Mouse (Mus musculus): ENCODE data around the gene Galnt2. TPM values are rescaled to one million over a fixed set of nuclear protein-coding genes. Genes with fewer than 3 reads are reported as not detected.

The Galnt2 gene
- polyA plus RNA-seq, 1 experiment, result 59.4 TPM

DNA sequence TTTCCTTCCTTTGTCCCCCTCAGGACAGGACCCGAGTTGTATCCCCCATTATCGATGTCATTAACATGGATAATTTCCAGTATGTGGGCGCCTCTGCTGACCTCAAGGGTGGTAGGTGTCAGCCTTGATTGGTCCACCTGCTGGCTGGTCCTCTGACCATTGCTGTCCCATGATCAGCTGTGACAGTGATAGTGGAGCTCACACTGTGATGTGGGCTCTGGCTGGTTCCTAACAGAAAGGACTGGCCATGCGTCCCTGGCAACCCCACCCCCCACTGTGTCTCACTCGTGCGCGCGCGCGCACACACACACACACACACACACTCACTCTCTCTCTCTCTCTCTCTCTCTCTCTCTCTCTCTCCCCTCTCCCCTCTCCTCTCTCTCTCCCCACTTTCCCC is 98.5 kb downstream of the Galnt2 start:
- Histone ChIP-seq H3K4me3 (no peak overlapping the region), H3K79me2 (ENCODE audit: control insufficient read depth, insufficient read depth) (no peaks in the 10 kb centered on the region), H3K27me3 (ENCODE audit: control insufficient read depth, insufficient read depth, insufficient read length) (no peaks in the 10 kb centered on the region), H3K36me3 (ENCODE audit: control insufficient read depth, insufficient read depth) (peaks cover 19% of the 10 kb centered on the region), H3K4me2 (ENCODE audit: low read depth) (no peak overlapping the region), H3ac (ENCODE audit: control insufficient read depth, insufficient read length) (no peak overlapping the region)
- TF ChIP-seq REST (IDR thresholded peaks at IDR 0.05; ENCODE audit: insufficient read depth, insufficient read length), result no peak

DNA sequence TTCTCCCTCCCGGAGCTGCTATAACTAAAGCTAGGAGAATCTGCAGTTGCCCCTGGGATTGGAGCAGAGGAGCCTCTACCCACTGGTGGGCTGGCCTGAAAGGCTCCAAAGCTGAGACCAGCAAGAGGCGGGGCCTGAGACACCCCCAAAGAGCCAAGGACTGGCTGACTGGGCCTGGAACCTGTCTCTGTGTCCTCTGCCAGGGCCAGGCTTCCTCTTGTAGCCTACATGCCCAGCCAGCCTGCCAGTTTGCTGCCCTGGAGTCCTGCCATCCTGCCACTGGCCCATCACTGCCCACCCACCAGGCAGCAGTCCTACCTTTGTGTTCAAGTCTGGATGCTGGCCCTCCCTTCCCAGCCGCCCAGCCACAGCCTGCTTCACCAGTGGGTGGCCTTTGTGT is 99.2 kb downstream of the Galnt2 start:
- Histone ChIP-seq H3K36me3 (ENCODE audit: control insufficient read depth, insufficient read depth) (peaks cover 12% of the 10 kb centered on the region), H3K79me2 (ENCODE audit: control insufficient read depth, insufficient read depth) (no peaks in the 10 kb centered on the region), H3K4me2 (ENCODE audit: low read depth) (peak overlapping the region; percentile 70), H3ac (ENCODE audit: control insufficient read depth, insufficient read length) (no peak overlapping the region), H3K4me3 (no peak overlapping the region), H3K27me3 (ENCODE audit: control insufficient read depth, insufficient read depth, insufficient read length) (no peaks in the 10 kb centered on the region)
- TF ChIP-seq MYOG (IDR thresholded peaks at IDR 0.05; ENCODE audit: control insufficient read depth in 1 of 3, insufficient read depth in 1 of 3, insufficient read length in 2 of 3, low read depth in 2 of 3) (no peak), TCF12 (IDR thresholded peaks at IDR 0.05; ENCODE audit: insufficient read depth, poor library complexity, severe bottlenecking) (no peak), TCF3 (IDR thresholded peaks at IDR 0.05; ENCODE audit: insufficient read length, low read depth) (no peak), SRF (IDR thresholded peaks at IDR 0.05; ENCODE audit: control insufficient read depth, insufficient read length, low read depth) (no peak), POLR2A (IDR thresholded peaks at IDR 0.05; ENCODE audit: insufficient read length, low read depth) (no peak)

DNA sequence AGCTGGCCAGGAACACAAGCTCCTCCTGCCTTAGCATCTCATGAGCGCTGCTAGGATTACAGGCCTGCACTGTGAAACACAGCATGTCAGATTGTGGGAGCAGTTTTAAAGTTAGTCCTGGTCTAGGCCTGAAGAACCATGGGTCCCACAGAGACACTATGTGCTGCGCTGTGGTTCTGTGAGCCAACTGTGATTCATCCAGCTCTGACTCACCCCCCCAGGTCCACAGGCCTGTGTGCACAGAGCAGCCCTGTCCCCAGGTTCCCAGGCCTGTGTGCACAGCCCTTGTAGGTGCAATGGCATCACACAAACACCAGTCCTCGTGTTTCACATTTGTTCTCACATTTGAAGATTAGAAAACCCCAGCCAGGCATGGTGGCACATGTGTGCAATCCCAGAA is 99.9 kb downstream of the Galnt2 start:
- Histone ChIP-seq H3K27me3 (ENCODE audit: control insufficient read depth, insufficient read depth, insufficient read length) (no peaks in the 10 kb centered on the region), H3K79me2 (ENCODE audit: control insufficient read depth, insufficient read depth) (no peaks in the 10 kb centered on the region), H3K4me3 (no peak overlapping the region), H3K4me2 (ENCODE audit: low read depth) (peak overlapping the region; percentile 70), H3ac (ENCODE audit: control insufficient read depth, insufficient read length) (no peak overlapping the region), H3K36me3 (ENCODE audit: control insufficient read depth, insufficient read depth) (peaks cover 7% of the 10 kb centered on the region)
- TF ChIP-seq POLR2A (IDR thresholded peaks at IDR 0.05; ENCODE audit: insufficient read length, low read depth), result no peak
- no peak for TF ChIP-seq E2F4 (IDR thresholded peaks at IDR 0.05; ENCODE audit: insufficient read depth)
- TF ChIP-seq SRF (IDR thresholded peaks at IDR 0.05; ENCODE audit: control insufficient read depth, insufficient read length, low read depth), result no peak
- TF ChIP-seq USF1 (IDR thresholded peaks at IDR 0.05; ENCODE audit: low read depth), result no peak
- TF ChIP-seq REST (IDR thresholded peaks at IDR 0.05; ENCODE audit: insufficient read depth, insufficient read length), result no peak
- no peak for TF ChIP-seq MAX (IDR thresholded peaks at IDR 0.05; ENCODE audit: low read depth)
- TF ChIP-seq CEBPB (IDR thresholded peaks at IDR 0.05; ENCODE audit: insufficient read depth, poor library complexity, severe bottlenecking), result no peak

GRCm38 (mm10) chr8:124331706-124332105 is 100.5 kb downstream of the Galnt2 start:
- Histone ChIP-seq H3K4me2 (ENCODE audit: low read depth) (peak overlapping the region; percentile 70), H3K4me3 (no peak overlapping the region), H3K79me2 (ENCODE audit: control insufficient read depth, insufficient read depth) (no peaks in the 10 kb centered on the region), H3K36me3 (ENCODE audit: control insufficient read depth, insufficient read depth) (peaks cover 7% of the 10 kb centered on the region), H3K27me3 (ENCODE audit: control insufficient read depth, insufficient read depth, insufficient read length) (no peaks in the 10 kb centered on the region), H3ac (ENCODE audit: control insufficient read depth, insufficient read length) (no peak overlapping the region)
- TF ChIP-seq MYOG (IDR thresholded peaks at IDR 0.05; ENCODE audit: control insufficient read depth in 1 of 3, insufficient read depth in 1 of 3, insufficient read length in 2 of 3, low read depth in 2 of 3), result no peak
- no peak for TF ChIP-seq CEBPB (IDR thresholded peaks at IDR 0.05; ENCODE audit: insufficient read depth, poor library complexity, severe bottlenecking)
- TF ChIP-seq POLR2A (IDR thresholded peaks at IDR 0.05; ENCODE audit: insufficient read length, low read depth), result no peak

DNA sequence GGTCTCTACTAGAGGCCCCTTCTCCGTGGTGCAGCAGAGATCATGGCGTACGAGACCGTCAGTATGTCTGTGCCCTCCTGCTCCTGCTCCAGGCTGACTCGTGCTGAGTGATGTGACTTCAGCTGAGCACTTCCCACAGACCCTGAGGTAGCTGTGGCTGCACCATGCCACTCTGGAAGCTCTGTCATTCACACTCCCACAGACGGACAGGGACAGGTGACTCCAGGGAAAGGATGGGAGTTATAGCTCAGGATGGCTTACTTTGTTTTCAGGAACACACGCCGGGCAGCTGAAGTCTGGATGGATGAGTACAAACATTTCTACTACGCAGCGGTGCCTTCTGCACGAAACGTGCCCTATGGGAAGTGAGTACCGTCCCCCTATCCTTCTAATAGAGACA is 105.1 kb downstream of the Galnt2 start:
- H3K4me3 ChIP-seq, result no peak overlapping the region
- H3K36me3 ChIP-seq (ENCODE audit: control insufficient read depth, insufficient read depth), result peaks cover 9% of the 10 kb centered on the region
- H3K79me2 ChIP-seq (ENCODE audit: control insufficient read depth, insufficient read depth), result no peaks in the 10 kb centered on the region
- no peak overlapping the region for H3ac ChIP-seq (ENCODE audit: control insufficient read depth, insufficient read length)
- H3K4me2 ChIP-seq (ENCODE audit: low read depth), result no peak overlapping the region
- TF ChIP-seq POLR2AphosphoS2 (IDR thresholded peaks at IDR 0.05; ENCODE audit: insufficient read length, low read depth), result no peak
- no peak for TF ChIP-seq CEBPB (IDR thresholded peaks at IDR 0.05; ENCODE audit: insufficient read depth, poor library complexity, severe bottlenecking)
- TF ChIP-seq POLR2A (IDR thresholded peaks at IDR 0.05; ENCODE audit: insufficient read length, low read depth), result no peak
- TF ChIP-seq E2F4 (IDR thresholded peaks at IDR 0.05; ENCODE audit: insufficient read depth), result no peak
- TF ChIP-seq MYOG (IDR thresholded peaks at IDR 0.05; ENCODE audit: control insufficient read depth in 1 of 3, insufficient read depth in 1 of 3, insufficient read length in 2 of 3, low read depth in 2 of 3), result no peak
- no peak for TF ChIP-seq TCF3 (IDR thresholded peaks at IDR 0.05; ENCODE audit: insufficient read length, low read depth)
- TF ChIP-seq TCF12 (IDR thresholded peaks at IDR 0.05; ENCODE audit: insufficient read depth, poor library complexity, severe bottlenecking), result no peak
- no peak for TF ChIP-seq MAX (IDR thresholded peaks at IDR 0.05; ENCODE audit: low read depth)
- peak in 2 of 3 experiments; percentile 58 to 63 for TF ChIP-seq MYOD1 (IDR thresholded peaks at IDR 0.05; ENCODE audit: control insufficient read depth in 1 of 3, insufficient read length in 2 of 3, low read depth in 2 of 3)
- no peaks in the 10 kb centered on the region for H3K27me3 ChIP-seq (ENCODE audit: control insufficient read depth, insufficient read depth, insufficient read length)

DNA sequence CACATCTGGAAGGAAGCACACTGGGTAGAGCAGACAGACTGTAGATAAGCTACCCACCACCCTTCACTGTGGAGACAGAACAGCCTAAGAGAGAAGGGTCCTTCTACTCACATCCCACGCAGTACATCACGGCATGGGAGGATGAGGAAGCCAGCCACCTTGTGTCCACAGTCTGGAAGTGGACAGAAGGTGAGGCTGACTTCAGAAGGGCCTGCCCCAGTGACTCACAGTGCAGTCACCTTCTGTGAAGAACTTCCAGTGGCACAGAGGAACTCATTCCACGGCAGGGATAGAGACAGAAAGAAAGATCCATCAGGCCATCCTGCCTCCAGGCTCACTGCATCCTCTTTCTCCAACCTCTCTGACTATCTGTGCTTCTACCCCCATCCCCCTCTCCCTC is 108.6 kb downstream of the Galnt2 start:
- no peak overlapping the region for H3K4me2 ChIP-seq (ENCODE audit: low read depth)
- no peaks in the 10 kb centered on the region for H3K27me3 ChIP-seq (ENCODE audit: control insufficient read depth, insufficient read depth, insufficient read length)
- H3ac ChIP-seq (ENCODE audit: control insufficient read depth, insufficient read length), result no peak overlapping the region
- peaks cover 20% of the 10 kb centered on the region for H3K36me3 ChIP-seq (ENCODE audit: control insufficient read depth, insufficient read depth)
- no peak overlapping the region for H3K4me3 ChIP-seq
- no peaks in the 10 kb centered on the region for H3K79me2 ChIP-seq (ENCODE audit: control insufficient read depth, insufficient read depth)
- TF ChIP-seq MYOG (IDR thresholded peaks at IDR 0.05; ENCODE audit: control insufficient read depth in 1 of 3, insufficient read depth in 1 of 3, insufficient read length in 2 of 3, low read depth in 2 of 3), result no peak
- TF ChIP-seq SRF (IDR thresholded peaks at IDR 0.05; ENCODE audit: control insufficient read depth, insufficient read length, low read depth), result no peak
- TF ChIP-seq CEBPB (IDR thresholded peaks at IDR 0.05; ENCODE audit: insufficient read depth, poor library complexity, severe bottlenecking), result no peak
- no peak for TF ChIP-seq TCF3 (IDR thresholded peaks at IDR 0.05; ENCODE audit: insufficient read length, low read depth)
- no peak for TF ChIP-seq POLR2A (IDR thresholded peaks at IDR 0.05; ENCODE audit: insufficient read length, low read depth)
- no peak for TF ChIP-seq USF1 (IDR thresholded peaks at IDR 0.05; ENCODE audit: low read depth)
- no peak for TF ChIP-seq MAX (IDR thresholded peaks at IDR 0.05; ENCODE audit: low read depth)

Measured in myocyte (in vitro differentiated cells).